Mouse (Mus musculus) right cerebral cortex, postnatal 25 days (tissue): ENCODE results near the gene Ccdc47.

Experiments
- DNase-seq: peaks from one replicate; pipeline ENCODE4 v3.0.0; 2022

Ccdc47 gene

GRCm38 (mm10) chr11:106195341-106195740 lies 20.8 kb downstream of the Ccdc47 start:
- DNase-seq = no peak

GRCm38 (mm10) chr11:106194891-106195290 lies 21.3 kb downstream of the Ccdc47 start:
- no peak for DNase-seq

GRCm38 (mm10) chr11:106194155-106194541 lies 22.0 kb downstream of the Ccdc47 start:
- no peak for DNase-seq

GRCm38 (mm10) chr11:106193371-106194154 lies 22.6 kb downstream of the Ccdc47 start:
- peak; percentile 95 for DNase-seq

GRCm38 (mm10) chr11:106192657-106193370 lies 23.3 kb downstream of the Ccdc47 start:
- DNase-seq = no peak

- no peak for DNase-seq
Observed at GRCm38 (mm10) chr11:106192241-106192640, 23.9 kb downstream of the Ccdc47 start.

- DNase-seq = no peak
Observed at GRCm38 (mm10) chr11:106191716-106192115, 24.4 kb downstream of the Ccdc47 start.

- no peak for DNase-seq
Observed at GRCm38 (mm10) chr11:106187326-106187725, 28.8 kb downstream of the Ccdc47 start.

- DNase-seq = no peak
Observed at GRCm38 (mm10) chr11:106180449-106180801, 35.7 kb downstream of the Ccdc47 start.

GRCm38 (mm10) chr11:106179711-106180448 lies 36.3 kb downstream of the Ccdc47 start:
- no peak for DNase-seq

GRCm38 (mm10) chr11:106178036-106178782 lies 37.9 kb downstream of the Ccdc47 start:
- no peak for DNase-seq

- no peak for DNase-seq
Observed at GRCm38 (mm10) chr11:106176372-106176771, 39.8 kb downstream of the Ccdc47 start.

GRCm38 (mm10) chr11:106175081-106175480 lies 41.1 kb downstream of the Ccdc47 start:
- DNase-seq = no peak

- no peak for DNase-seq
Observed at GRCm38 (mm10) chr11:106174372-106174771, 41.8 kb downstream of the Ccdc47 start.

- DNase-seq = no peak
Observed at GRCm38 (mm10) chr11:106173228-106173627, 42.9 kb downstream of the Ccdc47 start.

- DNase-seq = no peak
Observed at GRCm38 (mm10) chr11:106170807-106171206, 45.3 kb downstream of the Ccdc47 start.

GRCm38 (mm10) chr11:106167435-106167834 lies 48.7 kb downstream of the Ccdc47 start:
- no peak for DNase-seq

- DNase-seq = no peak
Observed at GRCm38 (mm10) chr11:106164601-106165180, 51.5 kb downstream of the Ccdc47 start.

GRCm38 (mm10) chr11:106163546-106163945 lies 52.6 kb downstream of the Ccdc47 start:
- no peak for DNase-seq

GRCm38 (mm10) chr11:106162237-106162636 lies 53.9 kb downstream of the Ccdc47 start:
- DNase-seq = no peak

GRCm38 (mm10) chr11:106160841-106161721 lies 55.1 kb downstream of the Ccdc47 start, which contains the start of the genes Gm10840 and Limd2:
Gm10840 (plus strand) TSS chr11:106160850.
Limd2 (minus strand) TSS chr11:106160860.
- DNase-seq = peak; percentile 89
